Mouse (Mus musculus) intestine, embryonic 14.5 days (tissue): ENCODE data around the gene Psmd9. TPM values are rescaled to one million over a fixed set of nuclear protein-coding genes. Genes with fewer than 3 reads are reported as not detected.
"Not testable (repeated sequence)": the region's sequence is repeated elsewhere in the genome, so short reads cannot be mapped to it uniquely, and the experiment has no call there.

ENCODE experiments used
- ATAC-seq: fragments of 200-750 bp; cut with Nextera tagmentation; replicated peaks from 2 replicates; pipeline ENCODE4 v1.8.0; 2017; ENCODE audit warnings: low read depth, moderate number of reproducible peaks, moderate TSS enrichment, moderate library complexity; ENCODE audit not compliant: low FRiP score, low TSS enrichment
- DNase-seq: peaks from one replicate; pipeline ENCODE4 v3.0.0-alpha.2; 2018; ENCODE audit warnings: low spot score
- H3K27ac ChIP-seq: fragments of 300-500 bp; sonication (generic); 2 replicates; pipeline ENCODE4 v1.5.1; 2014; ENCODE audit warnings: low read depth, mild to moderate bottlenecking, control low read depth
- H3K27me3 ChIP-seq: fragments of 300-500 bp; sonication (generic); replicated peaks from 2 replicates; pipeline ENCODE4 v1.6.1; 2014; ENCODE audit warnings: low read length, control low read depth; ENCODE audit not compliant: control insufficient read depth, insufficient read depth
- H3K36me3 ChIP-seq: fragments of 300-500 bp; sonication (generic); 2 replicates; pipeline ENCODE4 v1.6.1; 2014; ENCODE audit warnings: low read length, control low read depth; ENCODE audit not compliant: control insufficient read depth, insufficient read depth
- H3K4me1 ChIP-seq: fragments of 300-500 bp; sonication (generic); replicated peaks from 2 replicates; pipeline ENCODE4 v1.6.1; 2014; ENCODE audit warnings: low read length, control low read depth, mixed read lengths; ENCODE audit not compliant: control insufficient read depth, insufficient read depth
- H3K4me2 ChIP-seq: fragments of 300-500 bp; sonication (generic); 2 replicates; pipeline ENCODE4 v1.6.1; 2014; ENCODE audit warnings: low read length
- H3K4me3 ChIP-seq: fragments of 300-500 bp; sonication (generic); 2 replicates; pipeline ENCODE4 v1.5.1; 2014; ENCODE audit warnings: low read depth, low read length, control low read depth, mixed read lengths
- H3K9ac ChIP-seq: fragments of 300-500 bp; sonication (generic); 2 replicates; pipeline ENCODE4 v1.6.1; 2014; ENCODE audit warnings: mild to moderate bottlenecking, low read length
- H3K9me3 ChIP-seq: fragments of 300-500 bp; sonication (generic); 2 replicates; pipeline ENCODE4 v1.6.1; 2016; ENCODE audit warnings: low read length, control low read depth; ENCODE audit not compliant: control insufficient read depth
- WGBS: fragments of 180-500 bp; shearing (Covaris S2); extraction: QIAGEN DNeasy Blood & Tissue Kit; methylation state at CpG from one replicate; pipeline ENCODE4 v1.1.7; 2014; 5-methylcytosine and 5-hydroxymethylcytosine counted together
- polyA plus RNA-seq: library from polyadenylated mRNA; unstranded; fragments of >200 nt; fragmentation: Nextera tagmentation; extraction: Ambion mirVana; gene quantifications from 2 replicates; pipeline ENCODE4 v1.2.1, GENCODE M21; 2014

Gene Psmd9
- polyA plus RNA-seq, 1 experiment from 2014 or later, result 58.6 TPM

DNA sequence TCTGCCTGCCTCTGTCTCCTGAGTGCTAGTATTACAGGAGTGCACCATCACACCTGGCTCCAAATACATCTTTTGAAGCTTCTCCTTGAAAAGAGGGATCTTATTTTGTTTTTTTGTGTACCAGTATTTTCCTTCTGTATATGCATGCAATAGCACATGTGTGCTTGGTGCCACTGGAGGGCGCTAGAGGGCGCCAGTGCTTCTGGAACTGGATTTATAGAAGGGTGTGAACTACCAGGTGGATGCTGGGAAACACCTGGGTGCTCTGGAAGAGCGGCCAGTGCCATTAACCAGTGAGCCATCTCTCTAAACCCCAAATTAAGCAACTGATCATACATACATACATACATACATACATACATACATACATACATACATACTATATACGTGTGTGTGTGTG lies 33.6 kb downstream of the Psmd9 start:
- not testable (repeated sequence) for ATAC-seq, H3K27ac ChIP-seq, H3K9ac ChIP-seq, H3K36me3 ChIP-seq, H3K4me2 ChIP-seq, H3K4me1 ChIP-seq, H3K27me3 ChIP-seq, H3K4me3 ChIP-seq, DNase-seq, H3K9me3 ChIP-seq
- 61% methylated on average over 3 of the region's 4 CpGs for WGBS

DNA sequence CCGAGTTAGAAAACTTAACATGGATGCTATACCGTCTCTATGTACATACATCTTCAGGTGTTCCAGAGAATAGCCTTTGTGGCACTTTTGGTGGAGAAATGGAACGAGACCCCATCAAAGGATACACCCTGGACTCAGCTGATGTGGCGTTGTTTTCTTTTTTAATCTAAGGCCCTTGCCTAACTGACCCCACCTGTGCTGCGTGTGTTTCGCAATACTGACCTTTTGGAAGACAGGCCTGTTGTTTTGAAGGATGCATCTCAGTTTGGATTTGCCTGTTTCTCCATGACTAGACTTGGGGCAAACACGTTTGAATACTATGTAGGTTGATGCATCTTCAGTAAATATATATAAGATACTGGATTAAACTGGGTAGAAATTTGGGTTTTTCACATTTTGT lies 34.4 kb downstream of the Psmd9 start:
- not testable (repeated sequence) for DNase-seq, H3K9ac ChIP-seq, H3K4me2 ChIP-seq, H3K27me3 ChIP-seq, H3K27ac ChIP-seq, H3K4me1 ChIP-seq, H3K36me3 ChIP-seq, ATAC-seq, H3K4me3 ChIP-seq, H3K9me3 ChIP-seq
- 84% methylated on average over 7 of the region's 7 CpGs for WGBS

DNA sequence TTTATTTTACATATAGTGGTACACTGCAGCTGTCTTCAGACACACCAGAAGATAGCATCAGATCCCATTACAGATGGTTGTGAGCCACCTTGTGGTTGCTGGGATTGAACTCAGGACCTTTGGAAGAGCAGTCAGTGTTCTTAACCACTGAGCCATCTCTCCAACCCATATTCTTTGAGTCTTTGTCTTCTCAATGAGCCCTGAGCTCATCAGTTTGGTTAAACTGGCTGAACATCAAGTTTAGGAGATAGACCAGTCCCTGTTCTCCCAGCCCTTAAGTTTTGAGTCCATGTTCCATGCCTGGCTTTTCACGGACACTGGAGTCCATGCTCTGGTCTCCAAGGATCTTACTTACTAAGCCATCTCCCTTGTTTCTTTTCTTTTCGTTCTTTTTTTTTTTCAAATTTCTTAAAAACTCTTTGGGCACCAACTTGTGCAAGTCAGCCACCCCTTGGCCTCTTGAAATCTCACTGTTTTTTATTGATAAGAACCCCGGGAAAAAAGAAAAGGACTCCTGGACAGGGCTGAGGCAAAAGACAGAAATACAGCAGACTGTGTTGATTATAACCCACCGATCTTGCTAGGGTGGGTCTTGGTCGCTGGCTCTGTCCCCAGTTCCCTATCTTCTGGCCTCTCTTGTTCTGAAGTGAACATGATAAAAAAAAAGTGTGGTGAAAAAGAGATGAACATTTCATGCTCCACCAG lies 53.3 kb downstream of the Psmd9 start:
- not testable (repeated sequence) for H3K36me3 ChIP-seq, H3K27ac ChIP-seq, H3K27me3 ChIP-seq, H3K9ac ChIP-seq, DNase-seq, H3K4me1 ChIP-seq, H3K4me2 ChIP-seq, H3K9me3 ChIP-seq, ATAC-seq, H3K4me3 ChIP-seq
- WGBS, result 70% methylated on average over 3 of the region's 5 CpGs

DNA sequence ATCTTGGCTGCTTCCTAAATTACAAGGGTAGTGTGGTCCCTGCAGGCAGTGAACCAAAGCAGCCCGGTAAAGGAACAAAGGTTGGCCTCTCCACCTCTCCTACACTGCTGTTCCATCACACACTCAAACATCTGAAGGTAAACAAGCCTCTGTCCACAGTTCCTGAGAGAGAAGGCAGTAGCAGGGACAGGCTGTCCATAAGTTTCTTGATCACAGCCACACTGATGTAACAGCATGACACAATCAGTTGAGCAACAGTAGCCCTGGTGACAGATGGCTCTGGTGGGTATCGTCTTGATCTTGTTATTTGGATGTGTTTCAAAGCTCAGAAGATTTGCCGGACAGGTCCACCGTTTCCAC lies 53.8 kb downstream of the Psmd9 start:
- 76% methylated on average over 4 of the region's 4 CpGs for WGBS
- no peaks in the 10 kb centered on the region for H3K9me3 ChIP-seq
- DNase-seq (no peak), ATAC-seq (no peak)
- no peaks in the 10 kb centered on the region for H3K27me3 ChIP-seq
- no peak overlapping the region for H3K4me3 ChIP-seq
- no peak overlapping the region for H3K27ac ChIP-seq
- H3K4me1 ChIP-seq, result no peaks in the 10 kb centered on the region
- no peak overlapping the region for H3K4me2 ChIP-seq
- no peaks in the 10 kb centered on the region for H3K36me3 ChIP-seq
- H3K9ac ChIP-seq, result no peak overlapping the region

DNA sequence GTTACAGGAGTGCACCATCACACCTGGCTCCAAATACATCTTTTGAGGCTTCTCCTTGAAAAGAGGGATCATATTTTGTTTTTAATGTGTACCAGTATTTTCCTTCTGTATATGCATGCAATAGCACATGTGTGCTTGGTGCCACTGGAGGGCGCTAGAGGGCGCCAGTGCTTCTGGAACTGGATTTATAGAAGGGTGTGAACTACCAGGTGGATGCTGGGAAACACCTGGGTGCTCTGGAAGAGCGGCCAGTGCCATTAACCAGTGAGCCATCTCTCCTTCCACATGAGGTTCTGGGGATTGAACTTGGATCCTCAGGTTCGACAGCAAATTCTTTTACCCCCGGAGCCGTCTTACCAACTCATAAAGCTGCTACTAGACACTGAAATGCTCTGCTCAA lies 54.6 kb downstream of the Psmd9 start:
- H3K36me3 ChIP-seq, H3K27ac ChIP-seq, H3K4me3 ChIP-seq, H3K4me1 ChIP-seq, H3K27me3 ChIP-seq, DNase-seq, H3K4me2 ChIP-seq, ATAC-seq, H3K9me3 ChIP-seq, H3K9ac ChIP-seq: not testable (repeated sequence)
- WGBS, result 58% methylated on average over 5 of the region's 6 CpGs

DNA sequence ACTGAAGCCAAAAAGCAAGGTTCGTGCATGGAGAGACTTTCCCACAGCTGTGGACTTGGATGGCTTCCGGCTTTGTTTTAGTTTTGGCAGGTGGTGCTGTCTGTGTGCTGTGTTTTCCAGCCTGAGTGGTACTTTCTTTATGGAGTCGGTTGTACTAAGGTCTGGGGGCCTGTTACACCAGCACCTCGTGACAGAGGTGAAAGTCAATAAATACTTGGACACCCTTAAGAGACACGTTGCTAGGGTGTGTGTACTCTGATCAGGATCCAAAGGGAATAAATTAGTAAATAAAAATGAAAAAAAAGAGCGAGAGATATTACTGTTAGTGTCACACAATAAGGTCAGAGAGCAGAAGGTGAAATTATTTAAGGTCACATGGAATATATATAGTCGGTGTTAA lies 57.6 kb downstream of the Psmd9 start:
- 86% methylated on average over 7 of the region's 7 CpGs for WGBS

DNA sequence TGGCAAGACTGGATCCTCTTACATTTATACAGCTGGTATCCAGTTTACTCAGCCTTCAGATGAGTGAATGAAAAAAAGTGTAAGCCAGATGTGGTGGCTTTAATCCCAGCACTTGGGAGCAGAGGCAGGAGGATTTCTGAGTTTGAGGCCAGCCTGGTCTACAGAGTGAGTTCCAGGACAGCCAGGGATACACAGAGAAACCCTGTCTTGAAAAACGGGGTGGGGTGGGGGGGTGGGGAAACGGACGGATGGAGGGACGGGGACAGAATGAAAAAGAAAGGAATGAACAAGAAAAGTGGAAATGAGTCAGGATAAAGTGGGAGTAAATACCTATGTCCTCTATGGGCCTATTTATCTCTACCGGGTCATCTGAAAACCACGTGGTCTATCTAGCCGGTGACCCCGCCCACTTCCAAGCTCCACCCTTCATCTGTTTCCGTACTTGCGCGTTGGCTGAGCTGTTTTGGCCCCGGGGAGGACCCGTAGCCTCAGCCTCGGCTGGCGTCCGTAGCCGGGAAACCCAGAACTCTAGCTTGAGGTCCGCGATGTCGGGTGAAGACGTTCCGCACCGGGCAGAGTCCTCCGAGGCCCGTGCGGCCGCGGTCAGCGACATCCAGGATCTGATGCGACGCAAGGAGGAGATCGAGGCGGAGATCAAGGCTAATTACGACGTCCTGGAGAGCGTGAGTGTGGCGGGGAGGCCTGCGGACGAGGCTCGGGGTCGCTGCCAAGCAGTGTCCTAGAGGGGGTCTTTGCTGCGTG lies 58.7 kb downstream of the Psmd9 start:
- H3K9me3 ChIP-seq, result no peaks in the 10 kb centered on the region
- WGBS, result 2% methylated on average over 42 of the region's 42 CpGs
- H3K27ac ChIP-seq, result 0 out of 2 replicates have a peak overlapping the region, but pooled peaks have one; percentile 27
- H3K4me1 ChIP-seq, result peaks cover 11% of the 10 kb centered on the region
- ATAC-seq (peak; percentile 88), DNase-seq (peak; percentile 96)
- peak overlapping the region; percentile 77 for H3K4me2 ChIP-seq
- 0 out of 2 replicates have a peak, but pooled peaks cover 3% of the 10 kb centered on the region for H3K36me3 ChIP-seq
- peak overlapping the region; percentile 89 for H3K9ac ChIP-seq
- H3K27me3 ChIP-seq, result no peaks in the 10 kb centered on the region
- H3K4me3 ChIP-seq, result peak overlapping the region; percentile 87

More for the DNA sequence above, 57.6 kb downstream of the Psmd9 start:
- H3K27ac ChIP-seq, result no peak overlapping the region
- peaks cover 11% of the 10 kb centered on the region for H3K4me1 ChIP-seq
- no peaks in the 10 kb centered on the region for H3K9me3 ChIP-seq
- H3K36me3 ChIP-seq, result no peaks in the 10 kb centered on the region
- H3K9ac ChIP-seq, result no peak overlapping the region
- DNase-seq (no peak), ATAC-seq (no peak)
- H3K27me3 ChIP-seq, result no peaks in the 10 kb centered on the region
- no peak overlapping the region for H3K4me2 ChIP-seq
- H3K4me3 ChIP-seq, result no peak overlapping the region

DNA sequence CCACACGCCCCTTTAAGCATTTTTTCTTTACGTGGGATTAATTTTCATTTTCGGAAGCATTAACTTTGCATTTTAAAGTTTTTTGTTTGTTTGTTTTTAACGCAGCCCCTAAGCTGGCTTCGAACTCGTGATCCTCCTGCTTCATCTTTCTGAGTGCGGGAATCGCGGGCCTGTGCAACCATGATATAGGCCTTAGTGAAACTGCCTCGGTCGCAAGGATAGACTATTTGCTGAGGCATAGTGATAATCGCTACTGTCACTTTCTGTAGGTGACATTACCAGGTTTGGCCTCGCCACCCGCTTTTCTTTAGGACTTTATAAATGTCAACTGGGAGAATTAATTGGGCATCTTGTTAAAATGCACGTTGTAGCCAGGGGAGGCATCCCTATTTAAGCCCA lies 59.3 kb downstream of the Psmd9 start:
- Histone ChIP-seq H3K4me2 (peak overlapping the region; percentile 77), H3K27ac (no peak overlapping the region), H3K9me3 (no peaks in the 10 kb centered on the region), H3K36me3 (0 out of 2 replicates have a peak, but pooled peaks cover 6% of the 10 kb centered on the region), H3K4me1 (peaks cover 11% of the 10 kb centered on the region), H3K4me3 (peak overlapping the region; percentile 87), H3K9ac (peak overlapping the region; percentile 89), H3K27me3 (no peaks in the 10 kb centered on the region)
- WGBS, result 8% methylated on average over 15 of the region's 15 CpGs
- ATAC-seq, result no peak
- DNase-seq, result peak; percentile 55
